Mouse (Mus musculus): Measurements from ENCODE around the gene Eif3g. TPM values are rescaled to one million over a fixed set of nuclear protein-coding genes. Genes with fewer than 3 reads are reported as not detected.
A peak's percentile ranks its signal among the peaks of the same experiment; 100 is the strongest.

Gene Eif3g
- polyA plus RNA-seq (2015; fragmentation: Nextera tagmentation; extraction: Ambion mirVana), result 243 and 247 TPM in 2 replicates

GRCm38 (mm10) chr9:20898511-20899073 lies at the start of gene Eif3g:
Eif3g (minus strand) TSS chr9:20898623.
- WGBS, result 5% methylated on average over 30 of the region's 34 CpGs
- Histone ChIP-seq H3K4me3 (ENCODE audit: low read length) (peak within 1 kb of the TSS; percentile 95), H3K9me3 (ENCODE audit: control insufficient read depth, low read length) (no peaks in the 10 kb centered on the region), H3K36me3 (ENCODE audit: control insufficient read depth, insufficient read depth, low read length) (peaks cover 27% of the 10 kb centered on the region), H3K27ac (ENCODE audit: low read depth, low read length) (peak within 1 kb of the TSS; percentile 51; the same call in 1 of the 2 replicates), H3K27me3 (replicated peaks; ENCODE audit: control insufficient read depth, insufficient read depth, low read length) (no peaks in the 10 kb centered on the region), H3K4me1 (ENCODE audit: control insufficient read depth, insufficient read depth, low read depth, low read length) (peaks cover 13% of the 10 kb centered on the region), H3K9ac (ENCODE audit: low read depth, low read length) (peak within 1 kb of the TSS; percentile 95), H3K4me2 (ENCODE audit: low read length) (peak within 1 kb of the TSS; percentile 99)
- ATAC-seq, result peak; percentile 91

GRCm38 (mm10) chr9:20946066-20946880 lies 47.9 kb upstream of the Eif3g start:
- Histone ChIP-seq H3K4me3 (ENCODE audit: low read length) (no peak overlapping the region), H3K4me2 (ENCODE audit: low read length) (no peak overlapping the region), H3K36me3 (ENCODE audit: control insufficient read depth, insufficient read depth, low read length) (peaks cover 2% of the 10 kb centered on the region; the same call in 1 of the 2 replicates), H3K9me3 (ENCODE audit: control insufficient read depth, low read length) (no peaks in the 10 kb centered on the region), H3K9ac (ENCODE audit: low read depth, low read length) (no peak overlapping the region), H3K27ac (ENCODE audit: low read depth, low read length) (no peak overlapping the region), H3K4me1 (ENCODE audit: control insufficient read depth, insufficient read depth, low read depth, low read length) (peaks cover 6% of the 10 kb centered on the region), H3K27me3 (replicated peaks; ENCODE audit: control insufficient read depth, insufficient read depth, low read length) (no peaks in the 10 kb centered on the region)
- ATAC-seq, result no peak
- 87% methylated on average over 16 of the region's 16 CpGs for WGBS

GRCm38 (mm10) chr9:20944697-20945370 lies 46.4 kb upstream of the Eif3g start:
- WGBS, result 76% methylated on average over 4 of the region's 4 CpGs
- Histone ChIP-seq H3K36me3 (ENCODE audit: control insufficient read depth, insufficient read depth, low read length) (peaks cover 15% of the 10 kb centered on the region), H3K4me2 (ENCODE audit: low read length) (no peak overlapping the region), H3K9me3 (ENCODE audit: control insufficient read depth, low read length) (no peaks in the 10 kb centered on the region), H3K4me1 (ENCODE audit: control insufficient read depth, insufficient read depth, low read depth, low read length) (no peaks in the 10 kb centered on the region; the same call in 1 of the 2 replicates), H3K27ac (ENCODE audit: low read depth, low read length) (no peak overlapping the region), H3K27me3 (replicated peaks; ENCODE audit: control insufficient read depth, insufficient read depth, low read length) (no peaks in the 10 kb centered on the region), H3K4me3 (ENCODE audit: low read length) (no peak overlapping the region), H3K9ac (ENCODE audit: low read depth, low read length) (no peak overlapping the region)
- no peak for ATAC-seq

GRCm38 (mm10) chr9:20943911-20944310 lies 45.5 kb upstream of the Eif3g start:
- no peak overlapping the region for H3K27ac ChIP-seq (ENCODE audit: low read depth, low read length)
- peaks cover 23% of the 10 kb centered on the region for H3K36me3 ChIP-seq (ENCODE audit: control insufficient read depth, insufficient read depth, low read length)
- no peaks in the 10 kb centered on the region; the same call in 1 of the 2 replicates for H3K4me1 ChIP-seq (ENCODE audit: control insufficient read depth, insufficient read depth, low read depth, low read length)
- H3K9me3 ChIP-seq (ENCODE audit: control insufficient read depth, low read length), result no peaks in the 10 kb centered on the region
- whole genome bisulfite sequencing, result 4% methylated on average over 2 of the region's 2 CpGs
- no peak for ATAC-seq
- no peak overlapping the region for H3K4me3 ChIP-seq (ENCODE audit: low read length)
- no peak overlapping the region for H3K9ac ChIP-seq (ENCODE audit: low read depth, low read length)
- no peak overlapping the region for H3K4me2 ChIP-seq (ENCODE audit: low read length)
- no peaks in the 10 kb centered on the region for H3K27me3 ChIP-seq (replicated peaks; ENCODE audit: control insufficient read depth, insufficient read depth, low read length)

- H3K9ac ChIP-seq (ENCODE audit: low read depth, low read length), result no peak overlapping the region
Observed at GRCm38 (mm10) chr9:20943396-20943795, 45.0 kb upstream of the Eif3g start.

GRCm38 (mm10) chr9:20923258-20923657 lies 24.8 kb upstream of the Eif3g start:
- Histone ChIP-seq H3K27me3 (replicated peaks; ENCODE audit: control insufficient read depth, insufficient read depth, low read length) (no peaks in the 10 kb centered on the region), H3K9ac (ENCODE audit: low read depth, low read length) (no peak overlapping the region), H3K27ac (ENCODE audit: low read depth, low read length) (no peak overlapping the region), H3K4me3 (ENCODE audit: low read length) (no peak overlapping the region), H3K36me3 (ENCODE audit: control insufficient read depth, insufficient read depth, low read length) (peaks cover 62% of the 10 kb centered on the region), H3K9me3 (ENCODE audit: control insufficient read depth, low read length) (no peaks in the 10 kb centered on the region), H3K4me2 (ENCODE audit: low read length) (no peak overlapping the region), H3K4me1 (ENCODE audit: control insufficient read depth, insufficient read depth, low read depth, low read length) (no peaks in the 10 kb centered on the region)
- no peak for ATAC-seq
- 96% methylated on average over 3 of the region's 3 CpGs for WGBS

More at GRCm38 (mm10) chr9:20943396-20943795, 45.0 kb upstream of the Eif3g start:
- H3K27me3 ChIP-seq (replicated peaks; ENCODE audit: control insufficient read depth, insufficient read depth, low read length), result no peaks in the 10 kb centered on the region
- H3K36me3 ChIP-seq (ENCODE audit: control insufficient read depth, insufficient read depth, low read length), result peaks cover 27% of the 10 kb centered on the region
- no peaks in the 10 kb centered on the region; the same call in 1 of the 2 replicates for H3K4me1 ChIP-seq (ENCODE audit: control insufficient read depth, insufficient read depth, low read depth, low read length)
- H3K4me2 ChIP-seq (ENCODE audit: low read length), result no peak overlapping the region
- WGBS, result 91% methylated on average over 7 of the region's 7 CpGs
- H3K4me3 ChIP-seq (ENCODE audit: low read length), result no peak overlapping the region
- no peak for ATAC-seq
- no peak overlapping the region for H3K27ac ChIP-seq (ENCODE audit: low read depth, low read length)
- H3K9me3 ChIP-seq (ENCODE audit: control insufficient read depth, low read length), result no peaks in the 10 kb centered on the region

- no peak for ATAC-seq
- Histone ChIP-seq H3K9ac (ENCODE audit: low read depth, low read length) (no peak overlapping the region), H3K36me3 (ENCODE audit: control insufficient read depth, insufficient read depth, low read length) (peaks cover 81% of the 10 kb centered on the region), H3K27me3 (replicated peaks; ENCODE audit: control insufficient read depth, insufficient read depth, low read length) (no peaks in the 10 kb centered on the region), H3K4me3 (ENCODE audit: low read length) (no peak overlapping the region), H3K4me1 (ENCODE audit: control insufficient read depth, insufficient read depth, low read depth, low read length) (no peaks in the 10 kb centered on the region), H3K4me2 (ENCODE audit: low read length) (no peak overlapping the region), H3K9me3 (ENCODE audit: control insufficient read depth, low read length) (no peaks in the 10 kb centered on the region), H3K27ac (ENCODE audit: low read depth, low read length) (no peak overlapping the region)
- WGBS, result 86% methylated on average over 4 of the region's 4 CpGs
Observed at GRCm38 (mm10) chr9:20916160-20916559, 17.7 kb upstream of the Eif3g start.

- Histone ChIP-seq H3K4me1 (ENCODE audit: control insufficient read depth, insufficient read depth, low read depth, low read length) (no peaks in the 10 kb centered on the region), H3K4me2 (ENCODE audit: low read length) (no peak overlapping the region), H3K27ac (ENCODE audit: low read depth, low read length) (no peak overlapping the region), H3K36me3 (ENCODE audit: control insufficient read depth, insufficient read depth, low read length) (peaks cover 71% of the 10 kb centered on the region), H3K4me3 (ENCODE audit: low read length) (no peak overlapping the region), H3K27me3 (replicated peaks; ENCODE audit: control insufficient read depth, insufficient read depth, low read length) (no peaks in the 10 kb centered on the region), H3K9ac (ENCODE audit: low read depth, low read length) (no peak overlapping the region), H3K9me3 (ENCODE audit: control insufficient read depth, low read length) (no peaks in the 10 kb centered on the region)
- no peak for ATAC-seq
- WGBS, result 92% methylated on average over 9 of the region's 9 CpGs
Observed at GRCm38 (mm10) chr9:20909948-20910347, 11.5 kb upstream of the Eif3g start.

- Histone ChIP-seq H3K4me3 (ENCODE audit: low read length) (no peak overlapping the region), H3K9ac (ENCODE audit: low read depth, low read length) (no peak overlapping the region), H3K27ac (ENCODE audit: low read depth, low read length) (no peak overlapping the region), H3K27me3 (replicated peaks; ENCODE audit: control insufficient read depth, insufficient read depth, low read length) (no peaks in the 10 kb centered on the region), H3K4me2 (ENCODE audit: low read length) (no peak overlapping the region), H3K4me1 (ENCODE audit: control insufficient read depth, insufficient read depth, low read depth, low read length) (peaks cover 8% of the 10 kb centered on the region), H3K36me3 (ENCODE audit: control insufficient read depth, insufficient read depth, low read length) (peaks cover 6% of the 10 kb centered on the region; the same call in 1 of the 2 replicates), H3K9me3 (ENCODE audit: control insufficient read depth, low read length) (no peaks in the 10 kb centered on the region)
- ATAC-seq, result no peak
- 34% methylated on average over 6 of the region's 6 CpGs for WGBS
Observed at GRCm38 (mm10) chr9:20902174-20902491, 3.7 kb upstream of the Eif3g start.
